Mouse (Mus musculus) monocyte, adult 5-6 weeks (primary cell): Measurements from ENCODE around the gene Nts. TPM values are rescaled to one million over a fixed set of nuclear protein-coding genes. Genes with fewer than 3 reads are reported as not detected.
"Not testable (repeated sequence)": the region's sequence is repeated elsewhere in the genome, so short reads cannot be mapped to it uniquely, and the experiment has no call there.

ENCODE experiments used
- ATAC-seq: fragments of 153-309, 156-312 bp; replicated peaks from 2 replicates; pipeline ENCODE4 v1.8.0; 2017; ENCODE audit warnings: mild to moderate bottlenecking; ENCODE audit not compliant: low TSS enrichment, insufficient number of reproducible peaks, severe bottlenecking, poor library complexity, low FRiP score
- total RNA-seq: library from RNA; stranded (forward); fragments of 200-1000, 200-491, 200-594 nt; gene quantifications from 3 replicates; pipeline ENCODE4 v1.2.3, GENCODE M21; 2017

The Nts gene
- total RNA-seq = not detected in 3 replicates

GRCm38 (mm10) chr10:102490386-102490785 is at the start of gene Nts:
Gene Nts (minus strand): TSS chr10:102490486.
- ATAC-seq = peak; percentile 50; the same call in 1 of the 2 replicates

GRCm38 (mm10) chr10:102527901-102528300 is 37.6 kb upstream of the Nts start:
- ATAC-seq = no peak

GRCm38 (mm10) chr10:102514159-102514558 is 23.9 kb upstream of the Nts start:
- no peak for ATAC-seq

GRCm38 (mm10) chr10:102511807-102512461 is 21.6 kb upstream of the Nts start, which contains the start of gene Rassf9:
Gene Rassf9 (plus strand): TSS chr10:102512222.
- ATAC-seq = no peak

- no peak for ATAC-seq
Measured at GRCm38 (mm10) chr10:102511461-102511806, 21.1 kb upstream of the Nts start.

- ATAC-seq = no peak
Measured at GRCm38 (mm10) chr10:102507386-102507785, 17.1 kb upstream of the Nts start.

- no peak for ATAC-seq
Measured at GRCm38 (mm10) chr10:102498754-102499153, 8.5 kb upstream of the Nts start.

- ATAC-seq = no peak
Measured at GRCm38 (mm10) chr10:102491792-102492191, 1.5 kb upstream of the Nts start.

- ATAC-seq = no peak
Measured at GRCm38 (mm10) chr10:102469412-102469811, 20.9 kb downstream of the Nts start.

GRCm38 (mm10) chr10:102451756-102452155 is 38.5 kb downstream of the Nts start:
- no peak for ATAC-seq

- no peak for ATAC-seq
Measured at GRCm38 (mm10) chr10:102449449-102449848, 40.8 kb downstream of the Nts start.

- ATAC-seq = no peak
Measured at GRCm38 (mm10) chr10:102444912-102445556, 45.3 kb downstream of the Nts start.

- ATAC-seq = not testable (repeated sequence)
Measured at GRCm38 (mm10) chr10:102435467-102435866, 54.8 kb downstream of the Nts start.

- ATAC-seq = 0 out of 2 replicates have a peak, but pooled peaks have one; percentile 27
Measured at GRCm38 (mm10) chr10:102435048-102435447, 55.2 kb downstream of the Nts start.

Other genes with a start within 250 kb of the Nts start
- gene Rassf9, start 21.7 kb upstream of the Nts start, total RNA-seq = not detected in 3 replicates